Mouse (Mus musculus) olfactory bulb, adult 2 months (tissue): ENCODE results near the gene Map3k12.

Experiments used
- CTCF ChIP-seq: fragments of 200-500 bp; IDR thresholded peaks from 2 replicates; pipeline ENCODE4 v1.5.1; 2012; ENCODE audit warnings: low read depth, mild to moderate bottlenecking, low read length, moderate library complexity; ENCODE audit not compliant: insufficient read depth
- POLR2A ChIP-seq: fragments of 200-500 bp; IDR thresholded peaks from 2 replicates; pipeline ENCODE4 v1.6.1; 2012; ENCODE audit warnings: mild to moderate bottlenecking, low read depth, low read length, moderate library complexity; ENCODE audit not compliant: insufficient read depth

- TF ChIP-seq CTCF: no peak
- TF ChIP-seq POLR2A: no peak
Observed at GRCm38 (mm10) chr15:102485853-102486252, 31.0 kb downstream of the Map3k12 start.
